Mouse (Mus musculus): ENCODE measurements at regions not wholly inside any gene's neighbourhood (a gene's known extent, or its start where the extent isn't known, plus 50 kb on each side); places are given as distances from the start of the nearest gene placed in this dataset.
"Not testable (repeated sequence)": the region's sequence is repeated elsewhere in the genome, so short reads cannot be mapped to it uniquely, and the experiment has no call there.

GRCm38 (mm10) chr17:31773882-31774281 is 81.7 kb downstream of the Sik1 start:
- TF ChIP-seq CTCF, POLR2A (IDR thresholded peaks at IDR 0.05; ENCODE audit: insufficient read depth, low read depth, low read length): not testable (repeated sequence)

All from olfactory bulb, adult 2 months (tissue).